Mouse (Mus musculus) forebrain, embryonic 14.5 days (tissue): Measurements from ENCODE around the gene Cit. TPM values are rescaled to one million over a fixed set of nuclear protein-coding genes. Genes with fewer than 3 reads are reported as not detected.

Source experiments
- ATAC-seq: fragments of 200-750 bp; cut with Nextera tagmentation; 2 replicates; pipeline ENCODE4 v1.8.0; 2017; ENCODE audit warnings: mild to moderate bottlenecking, moderate library complexity
- DNase-seq: peaks from one replicate; pipeline ENCODE4 v3.0.0-alpha.2; 2015; ENCODE audit warnings: low spot score
- H3K27ac ChIP-seq: fragments of 300-500 bp; sonication (generic); 2 replicates; pipeline ENCODE4 v1.5.1; 2014; ENCODE audit warnings: low read depth, mild to moderate bottlenecking, control low read depth, low read length, moderate library complexity
- H3K27me3 ChIP-seq: fragments of 300-500 bp; sonication (generic); replicated peaks from 2 replicates; pipeline ENCODE4 v1.6.1; 2014; ENCODE audit warnings: low read length, control low read depth, mixed read lengths; ENCODE audit not compliant: control insufficient read depth, insufficient read depth
- H3K36me3 ChIP-seq: fragments of 300-500 bp; sonication (generic); 2 replicates; pipeline ENCODE4 v1.6.1; 2014; ENCODE audit warnings: low read length, control low read depth; ENCODE audit not compliant: control insufficient read depth, insufficient read depth
- H3K4me1 ChIP-seq: fragments of 300-500 bp; sonication (generic); 2 replicates; pipeline ENCODE4 v1.6.1; 2014; ENCODE audit warnings: antibody characterized with exemption, low read length, control low read depth; ENCODE audit not compliant: control insufficient read depth, insufficient read depth
- H3K4me2 ChIP-seq: fragments of 300-500 bp; sonication (generic); 2 replicates; pipeline ENCODE4 v1.6.1; 2014; ENCODE audit warnings: mild to moderate bottlenecking, control low read depth, low read length
- H3K4me3 ChIP-seq: fragments of 300-500 bp; sonication (generic); 2 replicates; pipeline ENCODE4 v1.5.1; 2014; ENCODE audit warnings: low read depth, low read length, control low read depth
- H3K9ac ChIP-seq: fragments of 300-500 bp; sonication (generic); 2 replicates; pipeline ENCODE4 v1.6.1; 2014; ENCODE audit warnings: mild to moderate bottlenecking, low read length, control low read depth, moderate library complexity
- H3K9me3 ChIP-seq: fragments of 300-500 bp; sonication (generic); replicated peaks from 2 replicates; pipeline ENCODE4 v1.6.1; 2016; ENCODE audit warnings: low read length, control low read depth, mixed read lengths; ENCODE audit not compliant: control insufficient read depth
- WGBS: fragments of 180-500 bp; shearing (Covaris S2); extraction: QIAGEN DNeasy Blood & Tissue Kit; methylation state at CpG from one replicate; pipeline ENCODE4 v1.1.7; 2014; 5-methylcytosine and 5-hydroxymethylcytosine counted together
- polyA plus RNA-seq: library from polyadenylated mRNA; unstranded; fragments of >200 nt; fragmentation: Nextera tagmentation; extraction: Ambion mirVana; gene quantifications from 2 replicates; pipeline ENCODE4 v1.2.1, GENCODE M21; 2014

Cit gene
- polyA plus RNA-seq, 1 experiment from 2014 or later = 9.1 TPM

DNA sequence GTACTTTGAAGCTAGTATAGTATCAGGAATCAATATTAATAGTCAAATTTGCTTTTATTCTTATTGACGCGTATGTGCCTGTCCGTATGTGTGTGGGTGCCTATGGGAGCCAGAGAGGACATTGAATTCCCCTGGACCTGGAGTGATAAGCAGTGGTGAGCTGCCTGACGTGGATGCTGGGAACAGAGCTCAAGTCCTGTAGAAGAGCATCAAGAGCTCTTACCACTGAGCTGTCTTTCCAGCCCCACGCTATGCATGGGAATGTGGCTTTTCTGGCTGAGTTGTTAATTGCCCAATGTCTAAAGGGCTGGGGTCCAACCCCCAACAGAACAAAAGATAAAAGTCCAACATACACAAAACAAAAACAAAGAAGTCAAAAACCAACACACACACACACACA lies 131.4 kb downstream of the Cit start:
- no peak for DNase-seq
- H3K27me3 ChIP-seq = no peaks in the 10 kb centered on the region
- ATAC-seq = no peak
- WGBS = 87% methylated on average over 5 of the region's 5 CpGs
- H3K4me3 ChIP-seq = no peak overlapping the region
- no peak overlapping the region for H3K9ac ChIP-seq
- peaks cover 34% of the 10 kb centered on the region for H3K36me3 ChIP-seq
- no peaks in the 10 kb centered on the region for H3K9me3 ChIP-seq
- no peak overlapping the region for H3K27ac ChIP-seq
- no peak overlapping the region for H3K4me2 ChIP-seq
- H3K4me1 ChIP-seq = no peaks in the 10 kb centered on the region

DNA sequence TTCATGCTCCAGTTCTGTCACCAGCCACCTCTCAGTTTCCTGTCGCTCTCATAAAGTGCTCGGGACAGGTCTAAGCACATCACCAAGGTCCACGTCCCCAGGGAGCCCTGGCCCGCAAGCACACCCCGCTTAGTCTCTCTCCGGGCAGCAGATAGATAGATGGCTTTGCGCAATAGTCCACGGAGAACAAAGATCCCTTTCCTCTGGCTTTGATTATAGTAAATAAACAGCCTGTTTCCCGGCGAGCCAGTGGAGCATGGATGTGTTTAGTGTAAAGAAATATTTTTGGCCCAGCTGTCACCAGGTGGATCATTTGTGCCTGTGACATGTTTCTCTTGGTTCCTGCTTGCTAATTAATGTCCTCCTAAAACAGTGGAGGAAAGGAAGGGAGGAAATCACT lies 132.2 kb downstream of the Cit start:
- Histone ChIP-seq H3K27ac (no peak overlapping the region), H3K27me3 (no peaks in the 10 kb centered on the region), H3K9ac (no peak overlapping the region), H3K4me1 (no peaks in the 10 kb centered on the region), H3K9me3 (no peaks in the 10 kb centered on the region), H3K4me2 (no peak overlapping the region), H3K4me3 (no peak overlapping the region), H3K36me3 (peaks cover 38% of the 10 kb centered on the region)
- no peak for DNase-seq
- WGBS = 86% methylated on average over 10 of the region's 10 CpGs
- no peak for ATAC-seq

DNA sequence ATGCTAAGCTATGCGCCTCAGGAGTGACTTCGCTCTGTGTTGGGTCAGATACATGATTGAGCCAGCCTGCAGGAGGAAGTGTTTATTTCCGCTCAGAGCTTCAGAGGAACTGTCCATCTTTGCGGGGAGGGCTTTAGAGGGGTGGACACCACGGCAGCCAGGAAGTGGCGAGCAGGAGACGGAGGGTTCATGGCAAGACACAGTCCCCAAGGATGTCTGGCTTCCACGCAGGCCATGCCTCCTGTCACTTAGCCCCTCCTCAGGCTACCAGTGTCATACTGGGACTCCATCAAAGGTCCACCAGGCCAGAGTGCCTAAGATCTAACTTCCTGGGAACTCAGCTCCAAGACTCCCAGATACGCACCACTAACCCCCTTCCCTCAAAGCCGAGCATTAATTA lies 132.7 kb downstream of the Cit start:
- Histone ChIP-seq H3K27ac (no peak overlapping the region), H3K27me3 (no peaks in the 10 kb centered on the region), H3K36me3 (peaks cover 40% of the 10 kb centered on the region), H3K9ac (no peak overlapping the region), H3K4me1 (no peaks in the 10 kb centered on the region), H3K4me3 (no peak overlapping the region), H3K9me3 (no peaks in the 10 kb centered on the region), H3K4me2 (no peak overlapping the region)
- WGBS = 86% methylated on average over 10 of the region's 10 CpGs
- DNase-seq = no peak
- ATAC-seq = no peak

DNA sequence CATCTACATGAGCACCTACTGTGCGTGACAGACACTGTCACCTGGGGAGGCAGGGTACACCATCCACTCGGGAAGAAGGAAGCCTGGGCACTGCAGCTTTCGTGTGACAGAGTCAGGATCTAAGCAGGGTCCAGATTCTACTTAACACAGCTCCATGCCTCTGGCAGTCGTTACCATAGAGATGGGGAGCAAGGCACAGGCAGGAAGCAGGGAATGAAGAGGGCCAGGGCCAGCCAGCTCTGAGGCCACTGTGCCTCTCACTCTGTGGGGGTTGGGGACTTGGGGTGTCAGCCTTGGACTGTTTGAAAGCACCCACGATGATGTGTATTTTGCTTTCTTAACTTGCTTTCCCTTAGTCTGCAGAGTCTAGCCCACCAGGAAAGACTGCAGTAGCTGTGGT lies 133.2 kb downstream of the Cit start:
- ATAC-seq = no peak
- Histone ChIP-seq H3K4me3 (no peak overlapping the region), H3K4me2 (no peak overlapping the region), H3K27ac (no peak overlapping the region), H3K4me1 (no peaks in the 10 kb centered on the region), H3K36me3 (peaks cover 42% of the 10 kb centered on the region), H3K27me3 (no peaks in the 10 kb centered on the region), H3K9me3 (no peaks in the 10 kb centered on the region), H3K9ac (0 out of 2 replicates have a peak overlapping the region, but pooled peaks have one; percentile 17)
- WGBS = 73% methylated on average over 5 of the region's 5 CpGs
- DNase-seq = no peak

DNA sequence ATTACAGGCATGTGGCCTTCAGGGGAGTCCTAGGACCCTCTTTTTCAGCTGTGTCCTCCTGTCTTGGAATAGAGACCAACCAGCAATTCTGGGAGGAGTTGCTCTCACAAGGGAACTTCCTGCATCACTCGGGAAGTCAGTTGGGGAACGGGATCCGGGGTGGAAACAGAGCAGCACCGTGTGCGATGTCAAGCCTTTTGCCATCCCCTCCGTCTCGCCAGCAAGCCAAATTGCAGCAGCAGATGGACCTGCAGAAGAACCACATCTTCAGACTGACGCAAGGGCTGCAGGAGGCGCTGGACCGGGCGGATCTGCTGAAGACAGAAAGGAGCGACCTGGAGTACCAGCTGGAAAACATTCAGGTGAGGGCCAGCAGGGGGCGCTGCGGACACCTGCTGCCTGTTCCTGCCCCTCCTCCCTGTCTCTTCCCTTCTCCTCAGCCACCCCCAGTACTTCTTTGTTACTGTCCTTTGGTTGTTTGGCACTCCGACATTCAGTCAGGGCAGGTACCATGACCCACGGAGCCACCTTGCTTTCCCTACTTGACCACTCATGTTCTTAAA lies 134.1 kb downstream of the Cit start:
- ATAC-seq (no peak), DNase-seq (no peak)
- 62% methylated on average over 14 of the region's 16 CpGs for WGBS

DNA sequence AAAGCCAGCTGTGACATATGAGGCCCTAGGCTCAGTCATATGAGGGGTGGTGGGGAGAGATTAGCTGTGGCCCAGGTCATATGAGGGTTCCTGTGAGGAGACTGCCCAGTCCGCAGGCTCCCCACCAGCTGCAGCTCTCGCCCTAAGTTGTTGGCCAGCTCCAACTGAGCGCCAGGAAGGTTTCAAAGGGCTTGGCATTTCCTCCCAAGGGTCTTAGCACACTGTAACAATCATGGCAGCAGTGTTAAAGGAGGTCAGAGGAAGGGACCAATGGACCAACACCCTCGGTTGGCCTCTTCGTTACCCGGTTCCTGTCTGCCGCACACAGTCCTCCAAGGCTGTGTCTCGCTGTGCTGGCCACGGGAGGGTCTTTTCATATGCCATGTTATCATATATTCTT lies 135.5 kb downstream of the Cit start:
- Histone ChIP-seq H3K27me3 (no peaks in the 10 kb centered on the region), H3K4me2 (no peak overlapping the region), H3K9ac (no peak overlapping the region), H3K4me1 (no peaks in the 10 kb centered on the region), H3K4me3 (no peak overlapping the region), H3K36me3 (peaks cover 38% of the 10 kb centered on the region), H3K9me3 (no peaks in the 10 kb centered on the region), H3K27ac (no peak overlapping the region)
- WGBS = 93% methylated on average over 9 of the region's 9 CpGs
- no peak for ATAC-seq
- no peak for DNase-seq

More for the DNA sequence above, 134.1 kb downstream of the Cit start:
- H3K9ac ChIP-seq = no peak overlapping the region
- H3K27me3 ChIP-seq = no peaks in the 10 kb centered on the region
- H3K27ac ChIP-seq = no peak overlapping the region
- no peaks in the 10 kb centered on the region for H3K4me1 ChIP-seq
- peaks cover 39% of the 10 kb centered on the region for H3K36me3 ChIP-seq
- no peaks in the 10 kb centered on the region for H3K9me3 ChIP-seq
- no peak overlapping the region for H3K4me2 ChIP-seq
- no peak overlapping the region for H3K4me3 ChIP-seq

DNA sequence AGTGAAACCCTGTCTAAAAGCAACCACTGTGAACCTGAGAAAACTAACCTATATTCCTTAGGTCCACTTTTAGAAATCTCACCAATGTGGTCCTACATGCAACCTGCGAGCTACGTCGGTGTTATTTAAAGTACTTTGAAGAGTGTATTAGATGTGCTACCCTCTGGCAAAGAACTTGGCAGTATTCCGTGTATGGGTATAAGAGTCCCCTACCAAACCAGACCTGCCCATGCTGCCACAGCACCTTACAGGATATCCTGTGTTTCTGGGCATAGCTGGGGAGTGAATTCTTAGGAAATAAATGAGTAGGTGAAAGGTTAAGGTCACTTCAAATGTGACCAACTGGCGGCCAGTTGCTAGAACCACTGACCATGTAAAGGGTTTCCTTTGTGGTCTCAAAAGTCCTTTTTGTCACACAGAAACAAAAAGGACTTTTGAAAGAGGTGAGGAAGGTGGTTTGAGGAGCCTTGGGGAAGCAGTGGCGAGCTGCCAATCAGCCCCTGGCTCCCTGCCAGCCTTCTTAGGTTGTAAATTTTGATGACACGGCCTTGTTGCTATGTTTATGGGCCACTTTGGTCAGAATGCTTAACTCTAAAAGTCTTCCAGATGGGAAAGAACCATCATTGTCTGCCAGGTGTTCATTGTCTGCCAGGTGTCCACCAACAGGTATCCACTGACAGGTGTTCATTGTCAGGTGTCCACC lies 137.7 kb downstream of the Cit start:
- Histone ChIP-seq H3K4me1 (no peaks in the 10 kb centered on the region), H3K9me3 (no peaks in the 10 kb centered on the region), H3K27me3 (no peaks in the 10 kb centered on the region), H3K27ac (no peak overlapping the region), H3K4me3 (no peak overlapping the region), H3K36me3 (peaks cover 51% of the 10 kb centered on the region), H3K9ac (no peak overlapping the region), H3K4me2 (no peak overlapping the region)
- WGBS = 70% methylated on average over 7 of the region's 7 CpGs
- peak; percentile 19 for DNase-seq
- no peak for ATAC-seq

DNA sequence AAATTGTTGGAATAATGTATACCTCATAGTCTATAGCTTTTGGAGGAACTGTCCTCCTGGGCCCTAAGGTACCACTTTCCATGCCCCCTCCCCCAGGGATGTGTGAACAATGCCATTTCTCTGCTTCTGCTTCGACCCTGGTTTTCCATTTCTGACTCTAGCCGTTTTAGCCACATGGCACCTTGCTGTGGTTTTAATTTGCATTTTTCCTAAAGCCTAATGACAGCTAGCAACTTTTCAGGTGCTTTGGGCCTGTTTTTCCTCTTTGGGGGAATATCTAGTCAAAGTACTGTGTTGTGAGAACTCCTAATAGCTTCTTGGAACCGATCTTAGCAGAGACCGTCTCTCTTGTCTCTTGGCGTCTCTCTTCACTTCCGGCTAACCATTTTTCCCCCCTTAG lies 139.3 kb downstream of the Cit start:
- DNase-seq (no peak), ATAC-seq (no peak)
- no peaks in the 10 kb centered on the region for H3K4me1 ChIP-seq
- WGBS = 89% methylated on average over 6 of the region's 6 CpGs
- H3K27ac ChIP-seq = no peak overlapping the region
- no peak overlapping the region for H3K9ac ChIP-seq
- no peaks in the 10 kb centered on the region for H3K27me3 ChIP-seq
- H3K9me3 ChIP-seq = no peaks in the 10 kb centered on the region
- no peak overlapping the region for H3K4me3 ChIP-seq
- peaks cover 65% of the 10 kb centered on the region for H3K36me3 ChIP-seq
- no peak overlapping the region for H3K4me2 ChIP-seq

DNA sequence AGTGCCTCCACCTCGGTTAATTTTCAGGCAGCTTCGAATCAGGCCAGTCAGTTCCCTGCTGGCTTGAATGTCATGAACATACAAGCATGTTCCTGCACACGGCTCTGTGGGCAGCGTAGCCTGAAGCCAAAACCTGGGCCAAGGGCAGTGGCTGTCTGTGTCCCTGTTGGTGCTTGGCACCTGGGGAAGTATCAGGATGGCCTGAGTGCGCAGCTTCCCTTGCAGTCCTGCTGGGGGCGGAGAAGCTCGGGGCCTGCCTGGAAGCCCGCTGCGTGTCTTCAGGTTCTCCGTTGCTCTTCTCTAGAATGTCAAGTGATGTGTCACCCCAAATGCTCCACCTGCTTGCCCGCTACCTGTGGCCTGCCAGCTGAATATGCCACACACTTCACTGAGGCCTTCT lies 140.0 kb downstream of the Cit start:
- no peak overlapping the region for H3K4me2 ChIP-seq
- 93% methylated on average over 11 of the region's 11 CpGs for WGBS
- H3K9ac ChIP-seq = no peak overlapping the region
- no peak overlapping the region for H3K4me3 ChIP-seq
- no peak overlapping the region for H3K27ac ChIP-seq
- H3K27me3 ChIP-seq = no peaks in the 10 kb centered on the region
- ATAC-seq = no peak
- DNase-seq = no peak
- H3K9me3 ChIP-seq = no peaks in the 10 kb centered on the region
- H3K36me3 ChIP-seq = peaks cover 66% of the 10 kb centered on the region
- H3K4me1 ChIP-seq = no peaks in the 10 kb centered on the region
